29 mouse cellular contexts compared by ENCODE assay signal in genomic region chr15:103375112-103375800, GRCm38 (mm10). TPM values are rescaled to one million over a fixed set of nuclear protein-coding genes. Genes with fewer than 3 reads are reported as not detected.
"Had no signal": no experiment of that assay in that cellular context is flagged by ENCODE, and none has a peak within 500 bp of the region (broad histone marks: within the 10 kb centered on the region; RNA-seq: fewer than 3 reads in every experiment).

No protein-coding gene starts in this region.

- H3K9ac ChIP-seq: forebrain, postnatal 0 days; hindbrain, embryonic 13.5 days; hindbrain, embryonic 15.5 days; limb, embryonic 12.5 days; liver, embryonic 13.5 days; liver, embryonic 15.5 days had no signal

- H3K27ac ChIP-seq: heart, embryonic 10.5 days; hindbrain, embryonic 13.5 days; hindbrain, embryonic 15.5 days; hindbrain, postnatal 0 days; layer of hippocampus, adult 2 months; left cerebral cortex, adult 2 months; limb, embryonic 10.5 days; limb, embryonic 12.5 days; liver, embryonic 13.5 days; liver, embryonic 15.5 days had no signal

- H3K27me3 ChIP-seq: hindbrain, embryonic 13.5 days; hindbrain, embryonic 15.5 days; limb, embryonic 12.5 days; liver, embryonic 13.5 days had no signal

- DNase-seq: forebrain, postnatal 0 days; gastrocnemius, postnatal 14 days; gastrocnemius, postnatal 36 days; kidney, adult 18-20 months; kidney, adult 8-10 months; kidney, postnatal 10 days; kidney, postnatal 25 days; kidney, postnatal 4 days; liver; liver, embryonic 13.5 days had no signal

- ATAC-seq: forebrain, postnatal 0 days; hindbrain, postnatal 0 days; intestine, postnatal 0 days had no signal

- H3K4me2 ChIP-seq: hindbrain, embryonic 13.5 days; hindbrain, embryonic 15.5 days; limb, embryonic 12.5 days; liver, embryonic 11.5 days; liver, embryonic 13.5 days; liver, embryonic 15.5 days had no signal

- H3K9me3 ChIP-seq: heart, embryonic 10.5 days; hindbrain, embryonic 13.5 days; hindbrain, embryonic 15.5 days; limb, embryonic 10.5 days; limb, embryonic 12.5 days; liver, embryonic 13.5 days; liver, embryonic 15.5 days had no signal

- H3K36me3 ChIP-seq: heart, embryonic 10.5 days; hindbrain, embryonic 13.5 days; hindbrain, embryonic 15.5 days; limb, embryonic 10.5 days; limb, embryonic 12.5 days; liver, embryonic 13.5 days; liver, embryonic 15.5 days had no signal

- H3K4me3 ChIP-seq: heart, embryonic 10.5 days; hindbrain, embryonic 13.5 days; hindbrain, embryonic 15.5 days; layer of hippocampus, adult 2 months; left cerebral cortex, adult 2 months; limb, embryonic 10.5 days; limb, embryonic 12.5 days; liver, embryonic 13.5 days; liver, embryonic 15.5 days had no signal

RNA-seq across cellular contexts. Expression of gene Gtsf1, which starts 55.0 kb away (rescaled TPM):
- total RNA-seq: forebrain, postnatal 0 days; gastrocnemius, adult 18-20 months; gastrocnemius, postnatal 14 days; gastrocnemius, postnatal 36 days; heart, postnatal 25 days; hematopoietic stem cell, adult 5-6 weeks; hindbrain, postnatal 0 days; layer of hippocampus, adult 2 months; layer of hippocampus, postnatal 10 days; layer of hippocampus, postnatal 25 days; left cerebral cortex, adult 2 months had no signal
- polyA plus RNA-seq: forebrain, postnatal 0 days; hindbrain, embryonic 11.5 days; hindbrain, embryonic 13.5 days; hindbrain, embryonic 15.5 days; intestine, embryonic 14.5 days; kidney, embryonic 14.5 days; limb, embryonic 10.5 days; limb, embryonic 12.5 days; liver, embryonic 11.5 days; liver, embryonic 13.5 days; liver, embryonic 15.5 days had no signal
